Mouse (Mus musculus) hindbrain, embryonic 13.5 days (tissue): Measurements from ENCODE around the gene Samd4. TPM values are rescaled to one million over a fixed set of nuclear protein-coding genes. Genes with fewer than 3 reads are reported as not detected.
"Not testable (repeated sequence)": the region's sequence is repeated elsewhere in the genome, so short reads cannot be mapped to it uniquely, and the experiment has no call there.

Experiments used
- ATAC-seq: fragments of 200-750 bp; cut with Nextera tagmentation; 2 replicates; pipeline ENCODE4 v1.8.0; 2017; ENCODE audit warnings: moderate TSS enrichment; ENCODE audit not compliant: low FRiP score
- H3K27ac ChIP-seq: fragments of 300-500 bp; sonication (generic); 2 replicates; pipeline ENCODE4 v1.5.1; 2015; ENCODE audit warnings: inconsistent platforms, mild to moderate bottlenecking, moderate library complexity
- H3K27me3 ChIP-seq: fragments of 300-500 bp; sonication (generic); 2 replicates; pipeline ENCODE4 v1.6.1; 2015; ENCODE audit warnings: mild to moderate bottlenecking, inconsistent platforms
- H3K36me3 ChIP-seq: fragments of 300-500 bp; sonication (generic); 2 replicates; pipeline ENCODE4 v1.6.1; 2015; ENCODE audit warnings: mild to moderate bottlenecking, inconsistent platforms
- H3K4me1 ChIP-seq: fragments of 300-500 bp; sonication (generic); replicated peaks from 2 replicates; pipeline ENCODE4 v1.6.1; 2015; ENCODE audit warnings: inconsistent platforms
- H3K4me2 ChIP-seq: fragments of 300-500 bp; sonication (generic); 2 replicates; pipeline ENCODE4 v1.6.1; 2015; ENCODE audit warnings: inconsistent platforms, mild to moderate bottlenecking, moderate library complexity
- H3K4me3 ChIP-seq: fragments of 300-500 bp; sonication (generic); 2 replicates; pipeline ENCODE4 v1.5.1; 2015; ENCODE audit warnings: mild to moderate bottlenecking, inconsistent platforms
- H3K9ac ChIP-seq: fragments of 300-500 bp; sonication (generic); 2 replicates; pipeline ENCODE4 v1.6.1; 2015; ENCODE audit warnings: mild to moderate bottlenecking, inconsistent platforms
- H3K9me3 ChIP-seq: fragments of 300-500 bp; sonication (generic); 2 replicates; pipeline ENCODE4 v1.6.1; 2016; ENCODE audit warnings: inconsistent platforms
- WGBS: fragments of 180-500 bp; shearing (Covaris S2); methylation state at CpG from one replicate; pipeline ENCODE4 v1.1.7; 2015; 5-methylcytosine and 5-hydroxymethylcytosine counted together
- polyA plus RNA-seq: library from polyadenylated mRNA; unstranded; fragments of >200 nt; fragmentation: Nextera tagmentation; extraction: Ambion mirVana; gene quantifications from 2 replicates; pipeline ENCODE4 v1.2.1, GENCODE M21; 2015

Gene Samd4
- polyA plus RNA-seq, 1 experiment from 2014 or later: 3.6 TPM

DNA sequence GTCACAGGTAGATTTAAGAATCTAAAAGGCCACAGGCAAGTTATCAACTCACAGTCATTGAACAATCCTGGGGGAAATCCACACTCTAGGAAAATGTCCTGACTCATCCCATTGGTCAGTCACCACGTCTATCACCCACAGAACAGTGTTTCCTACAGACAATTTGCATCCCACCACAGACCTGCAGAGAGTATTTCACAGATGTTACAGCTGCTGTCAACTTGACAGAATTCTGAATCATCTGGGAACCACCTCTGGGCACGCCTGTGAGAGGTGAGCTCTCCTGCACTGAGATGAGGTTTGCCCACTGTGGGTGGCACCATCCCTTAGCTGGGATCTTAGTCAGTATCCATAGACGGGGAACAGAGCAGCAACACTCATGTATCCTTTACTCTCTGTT, 224.8 kb downstream of the Samd4 start:
- H3K4me1 ChIP-seq: peaks cover 5% of the 10 kb centered on the region; the same call in 1 of the 2 replicates
- 87% methylated on average over 3 of the region's 3 CpGs for WGBS
- H3K36me3 ChIP-seq: no peaks in the 10 kb centered on the region
- no peaks in the 10 kb centered on the region for H3K27me3 ChIP-seq
- ATAC-seq: no peak
- H3K4me3 ChIP-seq: no peak overlapping the region
- H3K27ac ChIP-seq: no peak overlapping the region
- H3K9me3 ChIP-seq: no peaks in the 10 kb centered on the region
- H3K9ac ChIP-seq: no peak overlapping the region
- no peak overlapping the region for H3K4me2 ChIP-seq

DNA sequence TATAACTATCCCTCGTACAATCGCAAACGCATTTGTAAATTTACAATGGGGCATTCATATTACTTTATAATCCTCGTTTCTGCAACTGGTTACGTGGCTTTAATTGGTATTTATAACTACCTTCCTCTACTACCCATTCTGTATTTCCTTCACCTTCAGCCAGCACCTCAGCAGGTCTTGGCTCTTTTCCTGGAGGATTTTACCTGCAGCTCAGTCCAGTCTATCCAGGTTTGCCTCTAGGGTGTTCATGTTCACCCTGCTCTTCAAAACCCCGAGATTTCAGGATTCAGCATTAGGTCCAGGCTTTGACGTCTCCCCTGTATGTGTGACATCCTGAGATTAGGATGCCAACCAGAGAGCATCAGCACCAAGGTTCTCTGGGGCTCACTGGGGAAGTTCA, 227.7 kb downstream of the Samd4 start:
- H3K9ac ChIP-seq, H3K36me3 ChIP-seq, H3K4me2 ChIP-seq, H3K27me3 ChIP-seq, H3K4me1 ChIP-seq, H3K9me3 ChIP-seq, H3K27ac ChIP-seq, H3K4me3 ChIP-seq, ATAC-seq: not testable (repeated sequence)
- 89% methylated on average over 7 of the region's 7 CpGs for WGBS

DNA sequence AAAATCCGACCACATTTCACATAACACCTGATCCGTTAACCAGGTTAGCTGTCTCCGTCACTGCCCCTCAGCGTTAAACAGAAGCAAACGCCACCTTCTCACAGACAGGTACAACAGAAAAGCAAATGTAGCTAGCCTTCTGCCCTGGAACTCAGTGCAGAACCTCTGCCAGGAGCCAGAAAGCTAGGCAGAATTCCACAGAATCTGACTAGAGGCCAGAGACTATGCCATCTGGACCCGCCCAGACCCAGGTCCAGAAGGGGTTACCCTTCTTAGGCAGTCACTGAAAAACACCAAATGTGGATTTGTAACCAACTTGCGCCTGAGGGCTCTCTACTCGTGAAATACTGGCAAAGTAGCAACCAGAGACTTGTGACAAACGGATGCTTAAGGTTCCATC, 228.7 kb downstream of the Samd4 start:
- Histone ChIP-seq H3K4me1 (no peaks in the 10 kb centered on the region), H3K9me3 (no peaks in the 10 kb centered on the region), H3K4me3 (no peak overlapping the region), H3K27ac (no peak overlapping the region), H3K27me3 (no peaks in the 10 kb centered on the region), H3K9ac (no peak overlapping the region), H3K36me3 (no peaks in the 10 kb centered on the region), H3K4me2 (no peak overlapping the region)
- WGBS: 49% methylated on average over 9 of the region's 9 CpGs
- no peak for ATAC-seq

DNA sequence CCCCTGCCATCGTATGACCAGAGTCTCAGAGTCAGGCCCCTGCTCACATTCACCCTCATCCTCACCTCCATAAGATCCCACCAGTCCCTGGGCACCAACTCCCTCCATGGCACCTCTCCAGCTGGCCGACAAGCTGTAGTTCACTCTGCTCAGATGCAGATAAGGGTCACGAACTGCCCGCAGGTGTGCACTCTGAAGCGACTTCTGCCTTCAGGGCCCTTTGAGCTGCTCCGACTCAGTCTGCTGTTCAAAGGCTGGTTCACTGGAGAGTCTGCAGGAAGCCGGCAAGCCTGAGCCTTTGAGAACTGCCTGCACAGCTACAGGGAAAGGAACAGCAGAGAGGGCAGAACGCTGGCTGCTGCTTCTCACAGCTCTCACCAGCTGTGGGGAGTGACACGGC, 232.5 kb downstream of the Samd4 start:
- Histone ChIP-seq H3K9me3 (no peaks in the 10 kb centered on the region), H3K27ac (no peak overlapping the region), H3K27me3 (no peaks in the 10 kb centered on the region), H3K9ac (no peak overlapping the region), H3K36me3 (no peaks in the 10 kb centered on the region), H3K4me3 (no peak overlapping the region), H3K4me1 (no peaks in the 10 kb centered on the region), H3K4me2 (no peak overlapping the region)
- 68% methylated on average over 9 of the region's 9 CpGs for WGBS
- ATAC-seq: no peak

DNA sequence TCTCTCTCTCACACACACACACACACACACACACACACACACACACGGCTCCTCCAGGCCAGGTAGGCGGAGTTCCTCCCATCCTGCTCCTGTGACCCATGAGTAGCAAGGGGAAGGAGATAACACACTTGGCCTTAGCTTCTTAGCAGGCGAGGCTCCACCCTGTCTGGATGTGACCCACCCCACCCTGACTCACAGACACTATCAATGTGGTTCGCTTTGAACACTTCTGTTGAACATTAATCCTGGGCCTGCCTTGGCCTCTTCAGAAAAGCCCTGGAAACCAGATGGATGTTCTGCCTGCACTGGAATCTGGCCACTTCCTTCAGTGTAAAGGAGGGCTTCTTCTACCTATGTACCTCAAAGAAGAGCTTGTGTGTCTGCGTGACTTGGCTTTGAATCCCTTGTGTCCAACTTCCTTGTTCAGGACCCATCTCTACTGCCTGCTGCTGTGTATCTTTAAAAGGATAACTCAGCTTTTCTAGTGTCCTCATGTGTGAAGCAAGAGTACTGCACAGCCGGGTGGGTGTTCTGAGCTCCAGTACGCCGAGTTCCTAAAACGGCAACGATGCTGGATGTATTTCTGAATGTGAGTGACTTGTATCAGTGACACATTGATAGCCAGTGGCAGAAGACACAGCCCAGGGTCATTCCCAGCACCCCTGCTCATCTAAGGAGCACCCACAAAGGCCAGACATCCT, 233.6 kb downstream of the Samd4 start:
- WGBS: 86% methylated on average over 9 of the region's 10 CpGs
- H3K4me2 ChIP-seq: no peak overlapping the region
- no peak for ATAC-seq
- no peaks in the 10 kb centered on the region for H3K4me1 ChIP-seq
- H3K9me3 ChIP-seq: no peaks in the 10 kb centered on the region
- H3K9ac ChIP-seq: no peak overlapping the region
- no peak overlapping the region for H3K4me3 ChIP-seq
- H3K27me3 ChIP-seq: no peaks in the 10 kb centered on the region
- no peaks in the 10 kb centered on the region for H3K36me3 ChIP-seq
- no peak overlapping the region for H3K27ac ChIP-seq

DNA sequence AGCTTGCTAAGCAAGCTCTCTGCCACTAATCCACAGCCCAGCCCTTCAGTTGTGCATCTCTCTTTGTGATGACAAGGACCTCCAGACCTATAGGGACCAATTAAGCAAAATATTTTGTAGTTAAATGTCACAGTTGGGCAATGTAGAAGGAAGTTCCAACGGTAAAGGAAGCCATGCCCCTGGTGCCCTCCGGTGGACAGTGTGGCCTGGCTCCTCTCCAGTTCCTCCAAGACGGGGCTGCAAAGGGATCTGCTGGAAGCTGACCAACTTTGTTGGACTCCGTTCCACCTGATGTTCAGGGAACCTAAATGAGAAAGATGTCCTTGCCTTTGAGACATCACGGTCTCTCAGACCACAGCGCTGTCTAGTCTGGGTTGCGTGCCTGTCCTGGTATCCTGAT, 234.9 kb downstream of the Samd4 start:
- 79% methylated on average over 7 of the region's 7 CpGs for WGBS
- Histone ChIP-seq H3K27ac (no peak overlapping the region), H3K27me3 (no peaks in the 10 kb centered on the region), H3K36me3 (no peaks in the 10 kb centered on the region), H3K9ac (no peak overlapping the region), H3K9me3 (no peaks in the 10 kb centered on the region), H3K4me1 (no peaks in the 10 kb centered on the region), H3K4me3 (no peak overlapping the region), H3K4me2 (no peak overlapping the region)
- no peak for ATAC-seq

DNA sequence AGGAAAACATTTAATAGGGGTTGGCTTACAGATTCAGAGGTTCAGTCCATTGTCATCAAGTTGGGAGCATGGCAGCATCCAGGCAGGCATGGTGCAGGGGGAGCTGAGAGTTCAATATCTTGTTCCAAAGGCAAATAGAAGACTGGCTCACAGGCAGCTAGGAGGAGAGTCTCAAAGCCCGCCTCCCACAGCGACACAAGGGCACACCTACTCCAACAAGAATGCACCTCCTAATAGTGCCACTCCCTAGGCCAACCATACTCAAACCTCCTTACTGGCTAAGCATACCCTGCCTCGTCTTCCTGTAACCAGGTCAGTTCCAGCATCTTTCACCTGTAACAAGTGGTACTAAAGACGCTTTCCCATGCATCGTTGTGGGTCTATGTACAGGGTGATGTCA, 245.3 kb downstream of the Samd4 start:
- H3K4me3 ChIP-seq: no peak overlapping the region
- H3K4me2 ChIP-seq: no peak overlapping the region
- ATAC-seq: no peak
- H3K27me3 ChIP-seq: no peaks in the 10 kb centered on the region
- H3K4me1 ChIP-seq: no peaks in the 10 kb centered on the region
- H3K36me3 ChIP-seq: no peaks in the 10 kb centered on the region
- 0 out of 2 replicates have a peak, but pooled peaks cover under 1% of the 10 kb centered on the region for H3K9me3 ChIP-seq
- H3K27ac ChIP-seq: no peak overlapping the region
- WGBS: 93% methylated on average over 5 of the region's 5 CpGs
- H3K9ac ChIP-seq: no peak overlapping the region

DNA sequence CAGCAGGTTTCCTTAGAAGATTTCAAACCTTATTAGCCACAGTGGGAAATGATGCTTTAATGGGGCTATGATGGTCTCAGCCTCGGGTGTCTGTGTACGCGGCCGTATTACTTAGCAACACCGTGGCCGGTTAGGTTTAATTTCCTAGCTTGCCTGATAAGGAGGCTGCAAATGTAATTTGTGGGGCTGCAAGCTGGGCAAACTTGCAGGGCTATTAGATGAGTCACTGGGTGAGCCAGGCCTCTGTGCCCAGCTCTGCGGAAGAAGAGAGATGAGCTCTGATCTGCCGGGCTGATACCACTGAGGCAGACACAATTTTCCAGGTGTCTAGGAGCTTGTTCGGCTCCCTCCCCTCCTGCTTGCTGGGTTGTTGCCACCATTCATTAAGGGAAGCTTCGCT, 251.3 kb downstream of the Samd4 start:
- Histone ChIP-seq H3K9ac (no peak overlapping the region), H3K27ac (peak overlapping the region; percentile 40; the same call in 1 of the 2 replicates), H3K4me1 (no peaks in the 10 kb centered on the region), H3K27me3 (no peaks in the 10 kb centered on the region), H3K4me2 (no peak overlapping the region), H3K36me3 (no peaks in the 10 kb centered on the region), H3K4me3 (no peak overlapping the region), H3K9me3 (no peaks in the 10 kb centered on the region)
- ATAC-seq: peak; percentile 62; the same call in 1 of the 2 replicates
- 69% methylated on average over 10 of the region's 10 CpGs for WGBS

DNA sequence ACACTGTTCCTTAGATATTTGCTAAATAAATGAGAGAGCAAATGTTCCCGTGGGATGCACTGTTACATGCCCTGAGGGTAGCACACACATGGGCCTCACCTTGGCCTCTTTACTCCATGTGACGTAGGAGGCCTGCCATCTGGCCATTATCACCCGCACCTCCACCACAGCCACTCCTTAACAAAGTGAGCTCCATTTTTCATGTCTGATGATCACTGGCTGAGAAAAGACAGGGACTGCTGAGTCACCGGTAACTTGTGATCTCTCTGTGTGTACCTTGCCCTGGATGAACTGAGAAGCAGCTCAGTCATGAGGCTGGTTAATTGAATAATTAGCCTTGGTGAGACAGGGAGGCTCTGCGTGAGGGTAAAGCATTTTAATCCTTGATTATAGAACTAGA, 254.0 kb downstream of the Samd4 start:
- WGBS: 73% methylated on average over 5 of the region's 5 CpGs
- no peak overlapping the region for H3K4me3 ChIP-seq
- no peaks in the 10 kb centered on the region for H3K9me3 ChIP-seq
- H3K27me3 ChIP-seq: no peaks in the 10 kb centered on the region
- H3K4me2 ChIP-seq: no peak overlapping the region
- no peaks in the 10 kb centered on the region for H3K4me1 ChIP-seq
- no peak for ATAC-seq
- no peak overlapping the region for H3K27ac ChIP-seq
- no peak overlapping the region for H3K9ac ChIP-seq
- H3K36me3 ChIP-seq: no peaks in the 10 kb centered on the region

DNA sequence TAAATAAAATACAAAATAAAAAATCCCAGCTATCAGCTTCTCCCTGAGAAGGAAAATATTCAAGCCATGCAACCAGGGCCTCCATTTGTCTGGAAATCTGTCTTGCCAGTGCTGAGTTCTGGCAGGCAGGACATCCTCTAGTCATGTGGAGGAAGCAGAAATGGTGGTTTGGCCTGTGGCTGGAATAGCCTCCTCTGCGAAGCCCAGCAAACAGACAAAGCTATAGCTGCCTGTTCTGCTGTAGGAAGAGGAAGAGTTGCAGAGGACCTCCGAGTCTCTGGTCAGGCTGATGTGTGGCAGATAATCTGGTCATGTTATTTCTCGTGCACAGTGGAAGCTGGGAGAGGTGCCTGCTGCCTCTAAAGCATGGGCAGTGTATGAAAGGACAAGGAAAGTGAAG, 256.2 kb downstream of the Samd4 start:
- Histone ChIP-seq H3K36me3 (no peaks in the 10 kb centered on the region), H3K27ac (no peak overlapping the region), H3K9ac (no peak overlapping the region), H3K27me3 (no peaks in the 10 kb centered on the region), H3K4me2 (no peak overlapping the region), H3K4me1 (no peaks in the 10 kb centered on the region), H3K4me3 (no peak overlapping the region), H3K9me3 (no peaks in the 10 kb centered on the region)
- ATAC-seq: no peak
- WGBS: 78% methylated on average over 3 of the region's 3 CpGs

DNA sequence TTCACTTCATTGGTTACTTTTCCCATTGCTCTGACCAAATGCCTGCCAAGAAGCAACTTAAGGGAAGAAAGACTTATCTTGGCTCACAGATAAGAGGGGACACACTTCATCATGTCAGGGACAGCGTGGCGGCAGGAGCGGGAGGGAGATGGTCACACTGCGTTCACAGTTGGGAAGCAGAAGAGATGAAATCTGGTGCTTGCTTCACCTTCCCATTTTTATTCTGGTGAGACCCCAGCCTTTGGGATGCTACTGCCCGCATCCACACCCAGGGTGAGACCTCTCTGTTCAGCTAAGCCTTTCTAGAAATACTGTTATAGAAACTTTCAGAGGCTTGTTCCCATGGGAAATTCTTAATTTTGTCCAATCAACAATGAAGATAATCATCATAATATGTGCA, 261.7 kb downstream of the Samd4 start:
- 97% methylated on average over 5 of the region's 5 CpGs for WGBS
- H3K27me3 ChIP-seq: no peaks in the 10 kb centered on the region
- no peak overlapping the region for H3K4me3 ChIP-seq
- H3K4me1 ChIP-seq: no peaks in the 10 kb centered on the region
- no peak for ATAC-seq
- no peak overlapping the region for H3K9ac ChIP-seq
- H3K9me3 ChIP-seq: no peaks in the 10 kb centered on the region
- no peak overlapping the region for H3K4me2 ChIP-seq
- no peak overlapping the region for H3K27ac ChIP-seq
- no peaks in the 10 kb centered on the region for H3K36me3 ChIP-seq

DNA sequence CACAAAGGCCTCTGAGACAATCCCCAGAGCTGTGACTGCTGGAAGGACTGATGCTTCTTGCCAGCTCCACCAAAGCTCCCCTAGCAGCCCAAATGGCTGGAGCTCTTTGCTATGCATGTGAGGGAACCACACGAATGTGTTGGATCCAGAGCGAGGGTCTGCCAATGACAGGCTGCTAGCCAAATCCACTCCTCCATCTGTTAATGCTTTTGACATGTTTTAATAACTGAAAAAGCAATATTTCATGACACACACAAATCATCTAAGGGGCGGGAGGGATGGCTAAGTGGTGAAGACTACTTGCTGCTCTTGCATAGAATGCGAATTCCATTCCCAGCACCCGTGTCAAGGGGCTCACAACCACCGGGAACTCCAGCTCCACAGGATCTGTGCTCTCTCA, 268.7 kb downstream of the Samd4 start:
- Histone ChIP-seq H3K27me3 (no peaks in the 10 kb centered on the region), H3K36me3 (no peaks in the 10 kb centered on the region), H3K4me2 (no peak overlapping the region), H3K4me1 (no peaks in the 10 kb centered on the region), H3K4me3 (no peak overlapping the region), H3K9ac (no peak overlapping the region), H3K27ac (no peak overlapping the region), H3K9me3 (no peaks in the 10 kb centered on the region)
- ATAC-seq: no peak
- WGBS: 96% methylated on average over 6 of the region's 6 CpGs

DNA sequence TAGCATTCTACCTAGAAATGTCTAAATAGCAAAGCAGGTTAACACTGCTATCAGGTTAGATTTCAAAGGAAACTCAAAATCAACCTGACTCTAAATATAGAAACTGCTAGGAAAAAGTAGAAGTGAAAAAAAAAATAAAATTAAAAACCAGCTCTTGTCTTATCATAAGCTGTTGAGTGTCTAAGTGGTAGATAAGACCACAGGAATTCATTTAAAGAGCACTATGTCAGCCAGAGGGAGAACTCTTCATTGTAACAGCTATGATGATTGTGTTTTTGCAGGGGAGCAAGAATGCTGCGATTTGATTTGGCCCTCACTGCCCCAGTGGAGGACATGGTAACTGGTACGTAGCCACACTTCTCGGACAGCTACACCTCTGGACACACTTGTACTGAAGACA, 271.6 kb downstream of the Samd4 start:
- Histone ChIP-seq H3K4me2 (no peak overlapping the region), H3K36me3 (no peaks in the 10 kb centered on the region), H3K9me3 (no peaks in the 10 kb centered on the region), H3K27me3 (no peaks in the 10 kb centered on the region), H3K27ac (no peak overlapping the region), H3K9ac (no peak overlapping the region), H3K4me3 (no peak overlapping the region), H3K4me1 (no peaks in the 10 kb centered on the region)
- WGBS: 97% methylated on average over 3 of the region's 3 CpGs
- ATAC-seq: no peak
